Mouse (Mus musculus) intestine, postnatal 0 days (tissue): ENCODE results near the gene Pde4b. TPM values are rescaled to one million over a fixed set of nuclear protein-coding genes. Genes with fewer than 3 reads are reported as not detected.
A peak's percentile ranks its signal among the peaks of the same experiment; 100 is the strongest.
"Not testable (repeated sequence)": the region's sequence is repeated elsewhere in the genome, so short reads cannot be mapped to it uniquely, and the experiment has no call there.

Experiments used
- ATAC-seq: fragments of 200-750 bp; cut with Nextera tagmentation; 2 replicates; pipeline ENCODE4 v1.8.0; 2017; ENCODE audit warnings: mild to moderate bottlenecking, moderate TSS enrichment, moderate library complexity
- H3K27ac ChIP-seq: fragments of 300-500 bp; sonication (generic); 2 replicates; pipeline ENCODE4 v1.5.1; 2014; ENCODE audit warnings: mild to moderate bottlenecking, low read depth, low read length, moderate library complexity
- H3K27me3 ChIP-seq: fragments of 300-500 bp; sonication (generic); replicated peaks from 2 replicates; pipeline ENCODE4 v1.6.1; 2014; ENCODE audit warnings: low read length, mixed read lengths; ENCODE audit not compliant: control insufficient read depth, insufficient read depth
- H3K36me3 ChIP-seq: fragments of 300-500 bp; sonication (generic); 2 replicates; pipeline ENCODE4 v1.6.1; 2014; ENCODE audit warnings: mild to moderate bottlenecking, moderate library complexity; ENCODE audit not compliant: control insufficient read depth, insufficient read depth
- H3K4me1 ChIP-seq: fragments of 300-500 bp; sonication (generic); replicated peaks from 2 replicates; pipeline ENCODE4 v1.6.1; 2014; ENCODE audit warnings: antibody characterized with exemption, low read length, mixed read lengths; ENCODE audit not compliant: control insufficient read depth, insufficient read depth
- H3K4me2 ChIP-seq: fragments of 300-500 bp; sonication (generic); replicated peaks from 2 replicates; pipeline ENCODE4 v1.6.1; 2014; ENCODE audit warnings: low read depth, mild to moderate bottlenecking, moderate library complexity
- H3K4me3 ChIP-seq: fragments of 300-500 bp; sonication (generic); 2 replicates; pipeline ENCODE4 v1.5.1; 2014; ENCODE audit warnings: low read depth, low read length
- H3K9ac ChIP-seq: fragments of 300-500 bp; sonication (generic); 2 replicates; pipeline ENCODE4 v1.6.1; 2014; ENCODE audit warnings: mild to moderate bottlenecking, low read depth, low read length
- H3K9me3 ChIP-seq: fragments of 300-500 bp; sonication (generic); 2 replicates; pipeline ENCODE4 v1.6.1; 2016; ENCODE audit warnings: mixed run types; ENCODE audit not compliant: control insufficient read depth
- CTCF ChIP-seq: sonication (generic); IDR thresholded peaks from 2 replicates; pipeline ENCODE4 v1.5.1; 2016; ENCODE audit warnings: low read depth, mild to moderate bottlenecking, control low read depth, antibody characterized with exemption, moderate library complexity
- WGBS: fragments of 180-500 bp; shearing (Covaris S2); extraction: QIAGEN DNeasy Blood & Tissue Kit; methylation state at CpG from one replicate; pipeline ENCODE4 v1.1.7; 2014; 5-methylcytosine and 5-hydroxymethylcytosine counted together
- polyA plus RNA-seq: library from polyadenylated mRNA; unstranded; fragments of >200 nt; fragmentation: Nextera tagmentation; extraction: Ambion mirVana; gene quantifications from 2 replicates; pipeline ENCODE4 v1.2.1, GENCODE M21; 2015

Gene Pde4b
- polyA plus RNA-seq = 6.9 and 8.5 TPM in 2 replicates

DNA sequence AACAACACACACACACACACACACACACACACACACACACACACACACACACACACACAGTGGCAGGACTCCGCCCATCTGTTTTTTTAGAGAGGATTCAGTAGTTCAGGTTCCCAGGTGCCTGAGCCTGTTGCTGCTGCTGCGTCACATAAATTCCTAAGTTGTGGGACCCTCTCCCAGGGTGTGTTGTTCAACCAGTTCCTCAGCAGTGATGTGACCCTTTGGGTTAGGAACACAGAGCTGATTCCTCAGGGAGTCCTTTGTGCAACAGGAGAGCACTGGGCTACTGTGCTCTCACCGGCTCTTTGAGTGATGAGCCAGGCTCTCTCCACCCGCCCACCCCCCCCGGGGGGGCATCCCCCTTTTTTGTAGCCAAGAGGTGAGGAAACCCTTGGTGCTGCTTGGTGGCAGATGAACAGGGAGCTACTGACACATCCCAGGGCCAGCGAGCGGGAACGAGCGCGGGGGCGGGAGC is at the start of gene Pde4b:
Pde4b (plus strand) TSS at position 453 of the 475 bp plus-strand sequence.
- no peaks in the 10 kb centered on the region for H3K9me3 ChIP-seq
- H3K36me3 ChIP-seq = no peaks in the 10 kb centered on the region
- no peak for ATAC-seq
- 10% methylated on average over 11 of the region's 11 CpGs for WGBS
- no peak for TF ChIP-seq CTCF
- peak within 1 kb of the TSS; percentile 43 for H3K4me3 ChIP-seq
- H3K9ac ChIP-seq = peak within 1 kb of the TSS; percentile 37
- peak within 1 kb of the TSS; percentile 74 for H3K4me2 ChIP-seq
- no peak within 1 kb of the TSS for H3K27ac ChIP-seq
- no peaks in the 10 kb centered on the region; the same call in 1 of the 2 replicates for H3K4me1 ChIP-seq
- peaks cover 26% of the 10 kb centered on the region for H3K27me3 ChIP-seq

DNA sequence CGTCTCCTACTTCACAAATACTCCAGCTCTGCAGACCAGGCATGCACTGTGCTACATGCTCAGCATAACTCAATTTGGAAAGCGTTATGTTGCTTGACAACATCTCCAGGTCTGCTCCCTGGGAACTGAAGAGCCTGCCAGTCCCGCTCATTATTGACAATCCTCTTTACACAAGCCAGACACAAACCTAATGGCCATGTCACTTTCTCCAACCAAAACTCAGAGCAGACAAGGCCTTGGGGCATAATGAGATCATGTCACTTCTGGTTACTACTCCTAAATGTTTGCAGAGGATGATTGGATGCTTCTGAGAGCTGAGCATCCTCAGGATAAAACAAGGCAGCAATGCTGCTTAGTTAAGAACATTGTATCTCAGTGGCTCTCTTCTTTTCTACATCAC is 47.2 kb upstream of the Pde4b start:
- no peaks in the 10 kb centered on the region for H3K4me1 ChIP-seq
- H3K9ac ChIP-seq = no peak overlapping the region
- ATAC-seq = no peak
- WGBS = 64% methylated on average over 3 of the region's 3 CpGs
- no peak overlapping the region for H3K27ac ChIP-seq
- H3K36me3 ChIP-seq = no peaks in the 10 kb centered on the region
- H3K9me3 ChIP-seq = no peaks in the 10 kb centered on the region
- no peak for TF ChIP-seq CTCF
- H3K4me3 ChIP-seq = no peak overlapping the region
- no peaks in the 10 kb centered on the region for H3K27me3 ChIP-seq
- H3K4me2 ChIP-seq = no peak overlapping the region

DNA sequence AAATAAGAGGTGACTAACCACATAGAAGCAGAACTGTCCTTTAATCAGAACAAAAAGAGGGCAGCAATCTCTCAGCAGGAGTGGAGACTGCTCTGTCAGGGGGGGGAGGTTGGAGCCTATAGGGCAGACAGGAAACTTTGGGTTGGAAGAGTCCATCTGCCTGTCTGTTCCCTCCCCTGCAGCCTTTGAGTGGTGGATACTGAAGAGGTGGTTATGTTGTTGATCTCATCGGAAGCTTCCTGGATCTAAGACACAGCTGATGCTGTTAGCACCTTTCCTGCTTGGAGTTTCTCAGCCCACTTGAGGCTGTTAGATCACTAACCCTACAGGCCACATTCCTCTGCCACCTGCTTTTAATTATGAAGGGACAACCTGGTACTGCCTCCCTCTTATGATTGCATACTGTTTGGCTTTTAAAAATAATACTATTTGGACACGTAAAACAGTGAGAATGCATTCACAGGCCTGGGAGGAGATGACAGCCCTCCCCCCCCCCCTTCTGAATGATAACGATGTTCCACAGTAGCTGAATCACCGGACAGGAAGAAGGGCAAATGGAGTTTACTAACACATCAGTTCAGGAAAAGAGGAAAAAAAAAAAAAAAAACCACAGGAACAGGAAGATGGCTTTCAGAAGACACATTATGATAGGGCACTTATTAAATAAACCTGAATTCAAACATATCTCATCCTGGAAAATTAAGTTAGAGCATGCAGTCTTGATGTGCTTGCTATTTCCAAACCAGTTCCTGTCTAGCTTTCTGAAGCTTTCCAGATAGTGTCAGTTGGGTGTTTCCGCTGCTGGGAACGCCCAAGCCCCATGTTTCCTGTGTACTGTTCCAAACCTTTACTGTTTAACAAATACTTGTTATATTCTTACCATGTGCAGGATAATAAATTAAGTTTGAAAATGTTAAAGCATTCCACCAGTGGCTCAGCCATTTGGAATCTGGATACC is 41.9 kb upstream of the Pde4b start:
- Histone ChIP-seq H3K36me3 (no peaks in the 10 kb centered on the region), H3K4me3 (no peak overlapping the region), H3K4me1 (no peaks in the 10 kb centered on the region), H3K27me3 (no peaks in the 10 kb centered on the region), H3K27ac (no peak overlapping the region), H3K9ac (no peak overlapping the region), H3K9me3 (no peaks in the 10 kb centered on the region), H3K4me2 (no peak overlapping the region)
- 59% methylated on average over 6 of the region's 6 CpGs for WGBS
- TF ChIP-seq CTCF = no peak
- no peak for ATAC-seq

DNA sequence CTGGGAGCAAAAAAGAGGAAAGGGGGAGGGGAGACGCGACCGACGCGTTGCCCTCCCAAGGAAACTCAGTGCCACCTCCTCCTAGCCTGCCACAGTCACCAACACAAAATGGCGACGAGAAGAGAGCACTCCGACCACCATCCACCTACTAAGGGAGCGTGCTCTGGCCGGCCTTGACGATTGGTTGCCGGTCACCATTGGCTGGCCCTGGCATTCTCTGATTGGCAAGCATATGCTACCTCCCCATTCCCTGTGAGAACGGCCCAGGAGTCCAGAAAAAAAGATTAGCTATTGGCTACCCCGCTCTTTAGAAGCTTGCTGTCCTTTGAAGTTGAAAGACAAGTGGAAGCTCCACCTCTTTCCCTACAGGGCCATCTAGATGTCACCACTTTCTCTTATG is 38.0 kb upstream of the Pde4b start:
- not testable (repeated sequence) for H3K27ac ChIP-seq, H3K4me3 ChIP-seq, H3K27me3 ChIP-seq, H3K4me1 ChIP-seq, H3K9me3 ChIP-seq, H3K4me2 ChIP-seq, H3K9ac ChIP-seq, H3K36me3 ChIP-seq
- 98% methylated on average over 14 of the region's 14 CpGs for WGBS
- ATAC-seq = 0 out of 2 replicates have a peak, but pooled peaks have one; percentile 36

DNA sequence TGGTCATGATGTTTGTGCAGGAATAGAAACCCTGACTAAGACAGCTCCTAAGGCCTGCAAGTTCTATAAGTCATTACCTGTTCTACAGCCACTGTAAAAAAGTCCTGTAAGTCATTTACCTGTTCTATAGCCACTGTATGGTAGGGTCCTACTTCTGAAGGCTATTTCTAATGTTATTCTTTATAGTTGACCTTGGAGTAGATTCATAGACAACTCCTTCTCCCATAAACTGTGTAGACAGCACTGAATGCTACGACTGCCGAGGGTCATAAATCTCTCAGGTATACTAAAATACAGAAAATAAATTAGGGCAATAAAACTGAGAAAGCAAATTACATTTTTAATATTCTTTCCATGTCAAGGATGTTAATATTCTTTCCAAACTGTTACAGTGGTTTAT is 26.0 kb upstream of the Pde4b start:
- Histone ChIP-seq H3K4me3 (no peak overlapping the region), H3K4me1 (no peaks in the 10 kb centered on the region), H3K27me3 (no peaks in the 10 kb centered on the region), H3K4me2 (no peak overlapping the region), H3K36me3 (no peaks in the 10 kb centered on the region), H3K27ac (no peak overlapping the region), H3K9ac (no peak overlapping the region), H3K9me3 (no peaks in the 10 kb centered on the region)
- no peak for ATAC-seq
- WGBS = 39% methylated on average over 2 of the region's 2 CpGs
- no peak for TF ChIP-seq CTCF

DNA sequence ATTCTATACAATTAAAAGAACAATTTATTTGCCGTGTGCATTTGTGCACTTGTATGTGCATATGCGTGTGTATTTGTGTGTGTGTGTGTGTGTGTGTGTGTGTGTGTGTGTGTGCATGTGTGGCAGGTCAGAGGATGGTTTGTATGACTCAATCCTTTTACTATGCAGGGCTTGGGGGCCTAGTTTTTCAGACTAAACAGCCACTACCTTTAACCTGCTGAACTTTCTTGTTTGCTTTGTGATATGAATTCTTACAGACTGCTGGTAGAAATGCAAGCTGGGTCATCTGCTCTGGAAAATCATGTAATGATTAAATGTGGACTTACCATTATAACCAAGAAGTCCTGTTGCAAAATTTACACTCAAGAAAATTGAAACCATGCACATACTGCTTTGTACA is 18.0 kb upstream of the Pde4b start:
- 45% methylated on average over 2 of the region's 2 CpGs for WGBS
- no peak overlapping the region for H3K4me3 ChIP-seq
- H3K9ac ChIP-seq = no peak overlapping the region
- no peak overlapping the region for H3K27ac ChIP-seq
- H3K4me2 ChIP-seq = no peak overlapping the region
- H3K9me3 ChIP-seq = no peaks in the 10 kb centered on the region
- no peak for ATAC-seq
- no peaks in the 10 kb centered on the region for H3K36me3 ChIP-seq
- no peak for TF ChIP-seq CTCF
- no peaks in the 10 kb centered on the region for H3K4me1 ChIP-seq
- H3K27me3 ChIP-seq = no peaks in the 10 kb centered on the region
